Mouse (Mus musculus) regulatory T cell (primary cell): ENCODE measurements around the gene Pyy.

ENCODE experiments used
- in situ Hi-C: fragments of 300-600 bp; cut with MboI, MseI; formaldehyde crosslinking; loops from one replicate; pipeline ENCODE4 v1.15.1; 2025; ENCODE audit warnings: high pct_unique_total_duplicates

Gene Pyy

GRCm38 (mm10) chr11:102096446-102096845, 11.2 kb downstream of the Pyy start:
- in situ Hi-C loops = no loop called here

- in situ Hi-C loops = no loop called here
Measured at GRCm38 (mm10) chr11:102095676-102096075, 12.0 kb downstream of the Pyy start.

- in situ Hi-C loops = no loop called here
Measured at GRCm38 (mm10) chr11:102089088-102089808, 18.4 kb downstream of the Pyy start.

GRCm38 (mm10) chr11:102087931-102088898, 19.4 kb downstream of the Pyy start, which contains the start of gene Mpp2:
Gene Mpp2, minus strand, starts transcription at chr11:102088515.
- in situ Hi-C loops = no loop called here

DNA sequence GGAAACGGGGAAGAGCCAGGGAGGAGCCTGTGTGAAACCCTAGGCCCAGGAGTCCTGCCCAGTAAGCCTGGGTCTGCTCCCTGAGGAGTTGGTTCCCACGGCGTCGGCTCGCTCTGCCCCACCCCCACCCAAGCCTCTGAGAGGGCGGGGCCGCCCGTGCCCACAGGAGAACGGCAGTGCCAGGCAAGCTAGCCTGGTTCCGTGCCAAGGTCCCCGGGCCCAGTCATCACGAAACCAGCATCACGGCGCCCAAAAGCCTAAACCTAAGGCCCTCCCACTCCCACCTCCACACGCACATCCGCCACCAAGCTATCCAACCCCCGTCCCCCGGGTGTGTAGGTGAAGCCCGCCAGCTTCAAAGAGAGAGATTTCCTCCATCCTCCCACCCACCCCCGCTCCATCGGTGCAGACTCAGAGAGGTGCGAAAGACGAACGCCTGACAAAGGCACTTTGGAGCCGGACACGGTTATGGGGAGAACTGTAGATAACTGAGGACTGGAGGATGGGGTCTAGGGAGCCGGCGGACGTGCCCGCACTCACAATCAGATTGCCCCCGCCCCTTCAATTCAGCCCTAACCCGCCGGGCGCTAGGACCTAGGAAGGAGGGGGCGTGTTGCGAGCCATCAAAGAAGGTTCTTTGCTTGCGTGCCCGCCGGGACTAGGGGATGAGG, 20.4 kb downstream of the Pyy start:
- in situ Hi-C loops = no loop called here

- in situ Hi-C loops = no loop called here
Measured at GRCm38 (mm10) chr11:102086331-102086730, 21.3 kb downstream of the Pyy start.

DNA sequence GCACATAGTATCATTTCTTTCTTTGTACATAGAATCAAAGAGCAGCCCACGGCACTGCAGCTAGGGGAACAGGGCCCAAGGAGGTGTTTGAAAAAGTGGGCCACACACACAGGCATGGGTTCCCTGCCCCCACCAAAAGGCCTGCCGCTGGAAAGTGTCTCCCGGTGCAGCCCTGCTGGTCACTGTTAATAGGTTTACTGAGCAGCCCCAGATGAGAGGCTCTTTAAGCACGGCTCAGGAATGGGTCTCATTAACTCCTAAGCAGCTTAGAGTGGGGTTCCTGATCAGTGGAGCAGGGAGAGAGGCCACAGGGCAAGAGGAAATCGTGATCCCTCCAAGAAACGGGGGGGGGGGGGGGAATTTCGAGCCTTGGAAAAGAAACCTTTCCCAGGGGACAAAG, 23.5 kb downstream of the Pyy start:
- in situ Hi-C loops = no loop called here

- in situ Hi-C loops = no loop called here
Measured at GRCm38 (mm10) chr11:102083193-102083592, 24.4 kb downstream of the Pyy start.

DNA sequence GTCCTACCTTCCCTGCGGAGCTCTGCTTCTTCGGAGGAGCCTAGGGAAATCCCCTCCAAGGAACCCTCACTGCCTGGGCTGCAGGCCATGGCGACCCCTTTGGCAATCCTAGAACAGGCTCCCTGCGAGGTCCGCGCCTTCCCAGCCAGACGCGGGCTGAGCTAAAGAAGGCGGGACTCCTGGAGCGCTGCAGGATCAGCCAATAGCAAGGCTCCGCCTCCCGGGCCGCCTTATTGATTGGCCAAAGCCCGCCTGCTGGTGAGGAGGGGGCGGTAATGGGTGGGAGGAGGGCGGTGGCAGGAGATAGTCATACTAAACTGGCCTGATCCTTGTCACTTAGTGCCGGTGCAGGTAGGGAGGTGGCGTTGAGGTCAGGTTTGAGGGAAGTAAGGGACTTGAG, 25.3 kb downstream of the Pyy start:
- in situ Hi-C loops = no loop called here

DNA sequence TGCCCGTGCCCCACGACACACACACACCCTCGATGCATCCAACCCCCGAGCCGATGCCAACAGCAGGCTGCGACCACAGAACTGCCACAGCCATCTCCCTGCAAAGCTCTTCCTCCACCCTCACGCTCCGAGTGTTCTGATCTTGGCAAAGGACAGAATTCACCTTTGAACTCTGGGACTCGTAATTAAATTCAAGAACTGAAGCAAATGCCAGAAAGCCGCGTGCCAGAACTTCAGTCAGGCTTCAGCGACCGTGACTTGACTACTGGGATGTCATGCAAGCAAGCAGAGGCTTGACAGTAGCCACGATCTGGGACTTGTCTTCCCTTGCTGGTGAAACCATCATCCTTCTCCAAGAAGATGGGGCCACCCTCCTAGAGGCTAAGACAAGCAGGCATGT, 33.9 kb downstream of the Pyy start:
- in situ Hi-C loops = no loop called here

- in situ Hi-C loops = no loop called here
Measured at GRCm38 (mm10) chr11:102072729-102073128, 34.9 kb downstream of the Pyy start.

DNA sequence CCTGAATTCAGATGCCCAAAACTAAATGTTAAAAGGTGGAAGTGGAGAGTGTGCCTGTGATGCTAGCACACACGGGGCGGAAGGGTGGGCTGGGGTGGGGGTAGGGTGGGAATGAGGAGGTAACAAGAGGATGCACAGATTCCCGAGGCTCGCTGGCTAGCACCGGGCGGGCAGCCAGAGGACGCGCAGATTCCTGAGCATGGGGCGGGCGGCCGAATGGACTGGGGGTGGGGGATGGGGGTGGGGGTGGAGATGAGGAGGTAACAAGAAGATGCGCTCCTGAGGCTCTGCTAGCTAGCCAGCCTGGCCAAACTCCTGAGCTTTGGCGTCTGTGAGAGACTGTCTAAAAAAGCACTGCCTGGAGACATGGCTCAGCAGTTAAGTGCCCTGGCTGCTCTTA, 37.2 kb downstream of the Pyy start:
- in situ Hi-C loops = no loop called here

DNA sequence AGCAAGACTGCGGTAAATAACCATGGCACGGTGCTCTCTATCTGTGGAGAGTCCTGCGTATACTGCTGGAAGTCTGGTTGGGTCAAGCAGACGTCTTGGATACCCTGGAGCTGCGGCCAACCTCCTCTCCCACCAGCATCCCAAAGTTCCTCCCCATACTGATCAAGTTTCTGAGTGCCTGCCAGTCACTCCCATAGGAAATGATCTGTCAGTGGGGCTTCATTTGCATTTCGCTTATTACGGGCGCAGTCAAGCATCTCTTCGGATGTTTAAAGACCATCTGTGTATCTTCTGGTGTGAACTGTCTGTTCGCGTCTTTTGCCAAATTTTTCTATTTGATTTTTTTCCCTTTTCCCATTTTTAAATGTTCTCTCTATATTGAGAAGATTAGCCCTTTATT, 38.0 kb downstream of the Pyy start:
- in situ Hi-C loops = loop anchor here (5.0 kb wide), 1 partner anchor 68 kb away; no protein-coding TSS in a partner anchor

GRCm38 (mm10) chr11:102068969-102069368, 38.7 kb downstream of the Pyy start:
- in situ Hi-C loops = loop anchor here (5.0 kb wide), 1 partner anchor 68 kb away; no protein-coding TSS in a partner anchor

DNA sequence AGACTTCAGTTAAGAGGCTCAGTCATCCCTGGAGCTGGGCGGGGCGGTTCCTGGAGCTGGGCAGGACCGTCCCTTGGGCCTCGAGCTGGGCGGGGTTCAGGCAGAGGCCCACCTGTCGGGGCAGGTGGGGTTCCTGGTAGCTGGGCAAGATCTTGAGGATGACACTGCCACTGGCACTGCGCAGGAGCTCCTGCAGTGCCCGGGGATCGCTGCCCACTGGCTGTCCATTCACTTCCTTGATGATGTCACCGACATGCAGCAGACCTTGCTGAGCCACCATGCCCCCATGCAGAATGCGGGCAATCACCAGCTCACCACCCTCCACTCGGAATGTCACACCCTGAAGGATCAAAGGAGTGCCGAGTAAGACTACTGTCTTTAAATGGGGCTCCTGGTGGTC, 44.6 kb downstream of the Pyy start:
- in situ Hi-C loops = no loop called here

DNA sequence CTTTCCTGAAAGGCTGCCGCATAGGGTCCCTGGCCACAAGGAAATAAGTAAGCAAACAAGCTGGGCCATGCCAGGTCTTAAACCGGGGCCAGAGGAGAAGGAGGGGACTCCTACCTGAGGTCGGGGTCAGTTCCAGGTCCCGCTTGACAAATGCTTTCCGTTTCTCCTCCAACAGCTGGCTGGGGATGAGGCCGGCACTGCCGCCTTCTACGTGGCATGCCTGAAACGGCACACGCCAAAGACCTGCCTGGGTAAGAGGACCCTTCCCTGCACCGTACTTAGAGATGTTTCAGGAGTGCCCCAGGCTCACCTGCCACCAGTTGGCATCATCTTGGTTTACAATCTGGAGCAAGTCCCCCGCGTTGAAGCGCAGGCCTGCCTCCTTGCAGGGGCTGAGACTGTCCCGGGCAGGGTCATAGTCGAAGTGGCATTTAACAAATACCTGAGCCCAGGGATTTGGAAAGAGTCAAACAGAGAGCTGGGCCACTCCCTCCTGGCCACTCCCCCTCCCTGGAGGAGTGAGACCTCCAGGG, 45.6 kb downstream of the Pyy start:
- in situ Hi-C loops = no loop called here

DNA sequence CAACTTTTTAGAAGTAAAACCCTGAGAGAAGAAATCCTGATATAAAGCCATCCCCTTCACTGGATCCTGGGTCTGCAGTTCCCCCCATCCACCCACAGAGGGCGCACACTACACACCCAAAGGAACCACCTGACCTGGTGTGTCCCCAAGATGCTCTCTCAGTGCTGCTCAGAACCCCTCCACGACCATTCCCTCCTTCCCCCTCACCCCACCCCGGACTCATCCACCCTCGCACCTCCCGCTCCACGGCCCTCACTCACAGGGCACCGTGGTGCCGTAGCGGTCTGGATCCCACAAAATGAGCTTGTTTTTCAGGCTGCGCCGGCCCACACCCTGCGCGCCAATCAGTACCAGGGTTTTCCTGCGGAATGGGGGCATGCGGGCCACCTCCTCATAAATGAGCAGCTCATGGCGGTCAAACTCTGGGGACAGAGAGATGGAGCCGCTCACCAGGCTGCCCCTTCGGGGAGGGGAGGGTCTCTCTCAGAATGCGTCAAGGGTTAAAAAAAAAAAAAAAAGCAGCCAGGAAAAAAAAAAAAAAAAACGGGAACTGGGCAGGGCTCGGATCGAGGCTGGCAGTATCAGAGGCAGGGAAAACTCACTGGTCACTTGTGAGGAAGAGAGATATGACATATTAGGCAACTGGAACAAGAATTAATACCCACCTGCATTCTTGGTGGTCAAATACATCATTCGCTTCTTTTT, 46.2 kb downstream of the Pyy start:
- in situ Hi-C loops = no loop called here
